Mouse (Mus musculus): ENCODE results near the gene Papss2. TPM values are rescaled to one million over a fixed set of nuclear protein-coding genes. Genes with fewer than 3 reads are reported as not detected.

The Papss2 gene
- total RNA-seq (2015; ENCODE audit: low replicate concordance) (2.9 and 9.8 TPM in 2 replicates), total RNA-seq (2017; ENCODE audit: low replicate concordance) (2.0 and 3.1 TPM in 2 replicates)

DNA sequence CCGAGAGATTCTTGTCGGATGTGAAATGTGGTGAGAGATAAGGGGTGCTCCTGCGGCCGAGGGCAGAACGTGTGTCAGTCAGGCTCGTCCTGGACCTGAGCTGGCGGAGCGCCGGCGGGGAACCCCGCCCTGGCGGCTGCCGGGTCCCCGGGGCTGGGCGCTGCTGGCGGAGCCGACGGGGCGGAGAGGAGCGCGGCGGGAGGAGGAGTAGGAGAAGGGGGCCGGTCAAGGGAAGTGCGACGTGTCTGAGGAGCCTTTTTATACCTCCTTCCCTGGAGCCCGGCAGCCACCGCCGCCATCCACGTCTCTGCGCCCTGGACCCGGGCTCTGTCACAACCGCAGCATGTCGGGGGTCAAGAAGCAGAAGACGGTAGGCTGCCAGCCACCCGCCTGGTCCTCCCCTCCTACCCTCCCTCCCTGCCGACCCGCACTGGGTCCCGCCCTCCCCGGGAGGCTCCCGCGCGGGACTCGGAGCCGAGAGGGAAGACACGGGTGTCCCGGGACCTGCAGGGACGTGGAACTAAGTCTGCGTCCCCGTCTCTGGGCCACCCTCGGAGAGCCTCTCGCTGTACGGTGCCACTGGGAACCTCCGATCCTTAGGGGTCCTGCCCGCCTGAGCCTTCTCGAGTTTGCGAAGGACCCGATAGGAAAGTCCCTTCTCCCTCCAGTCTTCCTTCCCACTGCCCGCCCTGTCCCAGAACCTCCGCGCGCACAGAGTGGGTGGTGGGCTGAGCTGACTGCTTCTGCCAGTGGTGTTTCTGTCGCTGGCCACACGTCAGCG is at the start of gene Papss2:
Gene Papss2, plus strand, starts transcription at position 285 of the 781 bp plus-strand sequence.
- peak; percentile 54; the same call in 1 of the 2 replicates for ATAC-seq (replicated peaks; ENCODE audit: low FRiP score, poor library complexity, severe bottlenecking)

DNA sequence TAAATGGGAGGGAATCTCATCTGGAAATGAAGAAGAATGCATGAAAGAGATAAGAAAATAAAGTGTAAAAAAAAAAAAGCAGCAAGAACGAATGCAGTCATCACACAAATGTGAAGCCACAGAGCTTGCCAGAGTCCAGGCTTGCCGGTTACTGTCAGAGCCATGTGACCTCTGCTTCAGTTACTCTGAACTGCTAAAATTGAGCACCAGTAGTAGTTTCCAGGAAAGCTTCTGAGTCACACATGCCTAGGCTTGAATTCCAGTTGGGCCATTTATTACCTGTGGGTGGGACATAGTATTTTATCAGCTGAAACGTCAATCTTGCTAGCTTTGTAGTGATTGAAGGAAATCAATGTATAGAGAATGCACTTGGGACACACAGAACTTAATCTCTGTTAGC is 48.2 kb upstream of the Papss2 start:
- no peak for ATAC-seq (replicated peaks; ENCODE audit: low FRiP score, poor library complexity, severe bottlenecking)

DNA sequence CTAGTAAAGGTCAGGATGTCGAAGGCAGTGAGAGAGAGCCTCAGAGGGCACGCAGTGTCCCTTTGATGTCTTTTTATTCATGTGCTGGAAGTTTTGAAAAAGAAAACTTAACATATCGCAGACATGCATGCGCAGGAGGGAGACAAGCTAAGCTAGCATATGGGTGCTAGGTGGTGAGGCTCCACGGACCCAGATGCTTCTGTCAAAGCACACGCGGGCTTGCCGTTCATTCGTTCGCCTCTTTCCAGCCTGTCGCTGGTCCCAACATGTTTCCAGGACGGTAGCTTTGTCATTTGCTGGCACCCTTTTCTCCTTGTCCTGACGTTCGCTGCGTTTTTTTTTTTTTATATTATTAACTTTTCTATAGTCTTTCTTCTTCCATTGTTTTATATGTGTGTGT is 47.4 kb upstream of the Papss2 start:
- no peak for ATAC-seq (replicated peaks; ENCODE audit: low FRiP score, poor library complexity, severe bottlenecking)

GRCm38 (mm10) chr19:32550446-32550845 is 45.1 kb upstream of the Papss2 start:
- no peak for ATAC-seq (replicated peaks; ENCODE audit: low FRiP score, poor library complexity, severe bottlenecking)

DNA sequence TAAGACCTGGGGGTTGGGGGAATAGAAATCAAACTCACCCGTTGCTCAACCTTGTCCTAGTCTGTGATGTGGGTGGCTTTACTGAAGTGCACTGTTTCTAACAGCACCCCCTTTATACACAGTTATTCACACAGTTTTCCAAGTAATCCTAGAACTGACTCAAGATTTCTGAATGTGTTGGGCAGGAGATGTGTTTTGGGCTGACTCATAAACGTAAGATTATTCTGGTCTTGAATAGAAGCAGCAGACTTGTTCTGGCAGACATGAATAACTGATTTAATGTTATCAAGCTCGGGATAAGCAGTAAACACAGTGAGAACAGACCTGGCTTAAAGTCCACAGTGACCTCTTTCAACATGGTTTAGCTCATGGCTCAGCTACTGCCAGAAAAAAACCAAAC is 44.1 kb upstream of the Papss2 start:
- no peak for ATAC-seq (replicated peaks; ENCODE audit: low FRiP score, poor library complexity, severe bottlenecking)

DNA sequence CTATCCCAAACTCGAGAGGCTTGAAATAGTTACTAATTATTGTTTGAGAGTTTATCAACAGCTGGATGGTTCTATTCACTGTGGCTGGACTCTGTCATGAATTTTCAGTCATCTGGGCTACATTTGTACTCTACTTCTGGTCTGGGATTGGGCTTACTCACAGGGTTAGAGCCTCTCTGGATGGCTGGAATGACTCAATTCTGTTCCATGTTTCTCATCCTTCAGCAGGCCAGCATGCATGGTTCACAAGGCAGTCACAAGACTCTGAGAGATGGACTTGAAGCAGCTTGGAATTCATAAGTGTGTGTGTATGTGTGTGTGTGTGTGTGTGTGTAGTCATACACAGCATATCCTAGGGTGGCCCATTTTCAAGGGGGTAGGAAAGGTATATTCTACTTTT is 43.5 kb upstream of the Papss2 start:
- no peak for ATAC-seq (replicated peaks; ENCODE audit: low FRiP score, poor library complexity, severe bottlenecking)

GRCm38 (mm10) chr19:32553310-32553709 is 42.3 kb upstream of the Papss2 start:
- no peak for ATAC-seq (replicated peaks; ENCODE audit: low FRiP score, poor library complexity, severe bottlenecking)

DNA sequence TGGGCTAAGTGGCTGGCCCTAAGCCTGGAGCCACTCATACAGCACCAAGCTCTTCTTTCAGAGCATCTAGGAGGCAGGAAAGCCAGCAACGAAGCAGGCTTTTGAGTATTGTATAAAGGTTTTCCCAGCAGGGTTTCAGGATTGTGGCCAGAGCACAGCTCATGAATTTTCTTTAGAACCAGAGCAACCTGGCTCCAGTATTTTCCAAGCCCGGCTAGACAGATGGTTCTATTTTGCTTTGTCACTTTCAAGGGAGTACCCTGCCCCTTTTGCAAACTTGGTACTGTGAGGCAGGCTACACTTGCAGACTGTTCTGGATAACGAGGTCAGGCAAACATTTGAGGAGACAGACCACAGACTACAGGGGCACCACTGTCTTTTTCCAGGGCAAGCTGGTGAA is 40.3 kb upstream of the Papss2 start:
- ATAC-seq (replicated peaks; ENCODE audit: low FRiP score, poor library complexity, severe bottlenecking): no peak

DNA sequence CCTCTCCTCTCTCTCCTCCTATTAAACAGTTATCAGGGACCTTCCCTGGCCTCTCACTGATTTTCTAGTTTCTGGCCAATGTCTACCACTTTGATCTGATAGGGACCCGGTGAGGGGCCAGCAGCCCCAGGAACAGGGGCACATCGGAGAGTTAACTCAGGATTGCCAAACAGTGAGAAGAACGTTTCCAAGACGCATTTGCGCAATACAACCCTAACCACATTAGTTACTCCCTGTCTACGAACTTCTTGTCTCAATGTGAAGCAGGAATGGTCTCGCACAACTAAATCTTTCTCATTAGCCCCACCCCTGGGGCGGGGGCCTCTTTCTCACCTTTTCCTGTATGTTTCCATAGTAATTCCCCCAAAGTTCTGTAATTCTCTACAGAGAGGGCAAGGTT is 28.6 kb upstream of the Papss2 start:
- ATAC-seq (replicated peaks; ENCODE audit: low FRiP score, poor library complexity, severe bottlenecking): no peak

DNA sequence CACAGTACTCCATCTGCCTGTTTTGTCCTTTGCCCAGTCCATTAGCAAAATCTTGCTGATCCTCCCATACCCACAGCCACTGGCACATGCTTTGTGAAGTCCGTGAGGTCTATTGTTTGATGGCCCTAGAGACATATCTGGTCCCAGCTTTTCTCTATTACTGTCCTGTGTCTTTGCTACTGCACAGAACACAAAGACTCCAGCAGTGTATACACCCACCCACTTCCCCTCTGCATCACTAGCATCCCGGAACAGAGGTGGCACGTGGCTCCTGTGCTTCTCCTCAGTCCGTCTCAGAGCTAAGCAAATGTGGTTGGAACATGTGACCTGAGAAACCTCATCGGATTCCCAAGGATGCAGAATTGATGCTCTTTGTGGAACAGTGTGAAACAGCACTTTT is 28.1 kb upstream of the Papss2 start:
- ATAC-seq (replicated peaks; ENCODE audit: low FRiP score, poor library complexity, severe bottlenecking): no peak

DNA sequence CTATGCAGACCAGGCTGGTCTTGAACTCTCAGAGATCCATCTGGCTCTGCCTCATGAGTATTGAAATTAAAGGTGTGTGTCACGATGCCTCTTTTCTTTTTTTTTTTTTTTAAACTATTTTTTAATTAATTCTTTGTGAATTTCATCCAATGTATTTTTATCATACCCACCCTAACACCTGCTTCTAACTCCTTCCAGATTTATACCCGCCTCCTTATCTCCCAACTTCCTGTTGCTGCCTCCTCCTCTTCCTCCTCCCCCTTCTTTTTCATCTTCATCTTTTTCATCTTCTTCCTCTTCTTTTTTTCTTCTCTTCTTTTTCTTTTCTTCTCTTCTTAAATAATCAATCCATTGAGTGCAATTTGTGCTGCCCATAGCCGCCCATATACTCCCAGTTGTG is 27.1 kb upstream of the Papss2 start:
- ATAC-seq (replicated peaks; ENCODE audit: low FRiP score, poor library complexity, severe bottlenecking): no peak

- peak; percentile 47 for ATAC-seq (replicated peaks; ENCODE audit: low FRiP score, poor library complexity, severe bottlenecking)
Measured at GRCm38 (mm10) chr19:32568961-32569653, 26.5 kb upstream of the Papss2 start.

DNA sequence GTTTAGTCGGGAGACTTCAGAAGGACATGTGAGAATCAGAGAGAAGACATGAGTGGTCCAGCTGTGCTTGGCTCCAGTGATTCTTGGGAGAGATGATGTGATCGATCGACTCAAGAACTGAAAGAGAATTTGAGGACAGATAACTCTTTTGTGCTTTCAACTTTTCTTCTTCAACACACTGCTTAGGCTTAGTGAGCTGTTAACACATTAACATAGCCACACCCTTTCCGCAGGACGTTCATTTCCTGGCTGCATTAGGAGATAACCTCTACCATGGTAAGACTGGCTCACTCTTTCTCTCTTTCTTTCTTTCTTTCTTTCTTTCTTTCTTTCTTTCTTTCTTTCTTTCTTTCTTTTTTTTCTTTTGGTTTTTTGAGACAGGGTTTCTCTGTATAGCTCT is 25.9 kb upstream of the Papss2 start:
- ATAC-seq (replicated peaks; ENCODE audit: low FRiP score, poor library complexity, severe bottlenecking): peak; percentile 88

DNA sequence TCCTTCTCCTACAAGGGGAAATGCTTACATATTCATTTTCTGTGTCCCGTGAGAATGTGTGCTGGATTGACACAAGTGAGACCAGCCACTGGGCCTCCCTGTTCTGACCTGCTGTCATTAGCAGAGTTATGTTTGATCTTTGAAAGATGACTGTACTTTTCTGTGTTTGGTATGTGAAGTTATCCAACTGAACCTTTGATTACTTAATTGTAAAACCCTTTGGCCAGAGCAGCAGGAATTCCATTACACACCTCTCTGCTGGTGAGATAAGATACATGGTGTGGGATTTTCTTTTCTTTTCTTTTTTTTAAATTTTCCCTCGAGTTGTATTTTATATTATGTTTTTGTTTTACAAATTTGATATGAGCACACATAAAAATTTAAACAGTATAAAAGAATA is 23.4 kb upstream of the Papss2 start:
- ATAC-seq (replicated peaks; ENCODE audit: low FRiP score, poor library complexity, severe bottlenecking): no peak

DNA sequence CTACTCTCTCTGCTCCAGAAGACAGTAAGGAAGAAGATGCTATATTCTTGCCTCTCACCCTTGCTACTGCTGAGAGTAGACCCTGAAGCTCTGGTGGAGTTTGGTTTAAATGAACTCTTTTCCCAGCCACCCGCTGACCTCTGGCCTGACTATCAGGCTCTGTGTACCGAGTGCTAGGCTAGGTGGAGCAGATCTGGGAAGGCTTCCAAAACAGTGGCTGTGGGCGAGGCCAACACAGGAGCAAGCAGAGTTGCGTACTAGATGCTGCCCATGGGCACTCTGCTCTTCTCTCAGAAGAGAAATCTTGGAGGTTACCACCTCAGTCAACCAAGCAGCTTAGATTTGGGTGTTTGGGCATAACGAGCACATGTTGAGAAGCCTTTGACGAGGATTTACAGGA is 22.3 kb upstream of the Papss2 start:
- peak; percentile 61 for ATAC-seq (replicated peaks; ENCODE audit: low FRiP score, poor library complexity, severe bottlenecking)

DNA sequence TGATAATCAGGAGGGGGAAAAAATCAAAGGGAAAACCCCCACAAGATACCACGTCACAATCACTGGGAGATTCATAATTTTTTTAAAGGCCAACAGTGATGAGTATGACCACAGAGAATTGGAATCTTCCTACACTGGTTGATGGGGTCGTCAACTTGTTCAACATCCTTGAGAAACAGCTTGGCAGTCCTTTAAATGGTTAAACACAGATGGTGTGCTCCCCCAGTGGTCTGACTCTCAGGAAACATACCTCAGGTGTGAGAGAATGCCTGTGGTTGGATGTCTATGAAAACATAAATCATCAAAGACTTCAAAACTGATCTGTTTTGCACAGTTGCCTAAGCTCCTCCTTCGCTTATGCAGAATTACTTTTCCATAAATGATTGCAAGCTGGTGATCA is 20.7 kb upstream of the Papss2 start:
- no peak for ATAC-seq (replicated peaks; ENCODE audit: low FRiP score, poor library complexity, severe bottlenecking)

DNA sequence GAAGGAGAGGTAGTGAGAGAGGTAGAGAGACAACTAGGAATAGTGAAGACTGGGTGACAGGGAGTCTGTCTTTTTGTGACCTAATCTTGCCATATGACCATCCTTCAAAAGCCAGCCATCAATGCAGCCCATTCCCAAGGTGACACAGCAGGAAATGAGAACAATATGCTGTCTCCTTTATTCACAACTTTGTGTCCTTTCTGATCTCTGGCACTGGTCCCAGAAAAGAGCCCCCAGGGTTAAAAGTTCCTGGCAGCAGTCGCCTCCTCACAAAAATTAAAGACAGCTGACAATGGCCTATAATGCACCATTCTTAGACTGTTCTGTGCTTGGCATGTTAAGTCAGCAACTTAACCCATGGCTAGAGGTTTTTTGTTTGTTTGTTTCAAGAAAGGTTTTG is 17.8 kb upstream of the Papss2 start:
- no peak for ATAC-seq (replicated peaks; ENCODE audit: low FRiP score, poor library complexity, severe bottlenecking)

DNA sequence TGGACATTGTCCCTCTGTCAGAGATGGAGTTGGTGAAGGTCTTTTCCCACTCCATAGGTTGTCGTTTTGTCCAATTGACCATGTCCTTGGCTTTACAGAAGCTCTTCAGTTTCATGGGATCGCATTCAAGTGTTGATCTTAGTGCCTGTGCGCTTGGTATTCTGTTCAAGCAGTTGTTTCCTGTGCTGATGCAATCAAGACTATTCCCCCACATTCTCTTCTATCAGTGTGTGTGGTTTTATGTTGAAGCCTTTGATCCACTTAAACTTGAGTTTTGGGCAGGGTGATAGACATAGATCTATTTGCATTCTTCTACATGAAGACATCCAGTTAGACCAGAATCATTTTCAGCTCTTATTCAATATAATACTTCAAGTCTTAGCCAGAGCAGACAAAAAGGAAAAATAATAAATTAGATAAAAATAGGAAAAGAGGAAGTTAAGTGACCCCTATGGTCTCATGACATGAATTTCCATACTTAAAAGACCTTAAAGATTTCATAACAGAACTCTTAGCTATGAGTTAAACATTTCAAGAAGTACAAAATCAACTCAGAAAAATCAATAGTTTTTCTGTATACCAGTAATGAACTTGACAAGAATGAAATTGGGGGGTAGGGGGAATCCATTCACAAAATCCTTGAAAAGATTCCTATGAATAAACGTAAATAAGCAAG is 12.4 kb upstream of the Papss2 start:
- ATAC-seq (replicated peaks; ENCODE audit: low FRiP score, poor library complexity, severe bottlenecking): no peak

GRCm38 (mm10) chr19:32587727-32588126 is 7.9 kb upstream of the Papss2 start:
- no peak for ATAC-seq (replicated peaks; ENCODE audit: low FRiP score, poor library complexity, severe bottlenecking)

DNA sequence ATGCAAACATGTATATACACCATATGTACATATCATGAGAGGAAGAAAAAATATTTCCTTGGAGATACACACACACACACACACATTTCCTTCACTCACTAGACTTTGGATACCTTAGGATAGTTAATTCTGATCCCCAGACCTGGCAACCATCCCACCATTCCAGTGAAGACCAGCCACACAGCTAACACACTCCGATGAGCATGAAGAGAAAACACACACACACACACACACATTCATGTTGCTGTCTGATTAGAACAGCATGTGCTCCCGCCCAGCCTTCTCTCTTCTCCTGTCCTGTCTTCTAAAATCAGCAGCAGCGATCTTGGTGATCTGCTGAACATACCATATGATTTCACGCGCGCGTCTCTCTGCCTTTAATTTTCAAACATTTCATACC is 2.8 kb upstream of the Papss2 start:
- ATAC-seq (replicated peaks; ENCODE audit: low FRiP score, poor library complexity, severe bottlenecking): no peak

DNA sequence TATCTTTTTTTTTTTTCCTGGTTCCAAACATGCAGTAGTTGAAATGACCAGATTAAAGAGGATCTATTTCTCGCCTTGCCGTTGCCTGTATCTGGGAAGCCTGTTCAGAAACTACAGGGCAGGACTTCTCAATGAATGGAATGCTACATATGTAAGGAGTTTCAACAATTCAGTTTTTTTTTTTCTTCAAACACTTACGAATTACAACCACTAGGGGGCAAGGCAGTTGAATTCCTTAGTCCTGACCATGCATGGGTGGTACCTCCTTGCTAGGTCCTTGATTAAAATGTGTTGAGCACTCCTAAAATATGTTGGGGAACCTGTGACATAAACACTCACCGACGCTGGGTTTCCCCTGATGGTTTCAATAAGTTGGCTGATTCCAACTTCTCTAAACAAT is 1.7 kb upstream of the Papss2 start:
- ATAC-seq (replicated peaks; ENCODE audit: low FRiP score, poor library complexity, severe bottlenecking): 0 out of 2 replicates have a peak, but pooled peaks have one; percentile 59
